Mouse (Mus musculus): ENCODE measurements at regions not wholly inside any gene's neighbourhood (a gene's known extent, or its start where the extent isn't known, plus 50 kb on each side); places are given as distances from the start of the nearest gene placed in this dataset.

DNA sequence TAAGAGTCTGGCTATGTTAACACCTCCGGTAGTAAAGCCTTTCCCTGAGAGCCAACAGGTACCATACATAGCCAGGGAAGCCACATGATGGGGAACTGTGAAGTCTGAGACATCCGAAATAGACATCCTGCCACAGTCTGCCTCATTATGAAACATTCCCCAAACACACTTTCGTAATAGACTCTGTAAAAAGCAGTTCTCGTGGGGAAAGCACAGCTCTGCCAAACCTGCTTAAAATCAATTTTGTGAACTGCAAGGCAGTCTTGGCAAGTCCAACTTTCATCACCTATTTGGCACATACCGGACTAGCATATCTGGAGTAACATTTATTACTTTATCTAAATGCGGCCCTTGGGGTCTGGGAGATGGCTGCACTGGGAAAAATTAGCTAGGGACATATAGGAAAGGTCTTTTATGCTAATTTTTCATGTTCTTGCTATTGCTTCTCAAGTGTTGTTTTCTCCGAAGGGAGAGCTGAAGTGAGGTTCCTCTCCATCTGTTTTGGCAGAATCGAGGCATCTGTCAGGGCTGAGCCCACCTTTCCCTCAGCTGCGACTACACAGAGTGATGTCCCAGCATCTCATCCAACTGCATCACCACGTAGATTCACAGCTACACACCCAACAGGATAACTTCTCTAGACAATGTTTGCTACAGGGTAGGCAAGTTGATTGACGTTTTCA lies 86.8 kb upstream of the Phactr1 start:
- H3K79me3 ChIP-seq (ENCODE audit: low read depth), result no peaks in the 10 kb centered on the region
- no peaks in the 10 kb centered on the region for H3K27me3 ChIP-seq (ENCODE audit: control insufficient read depth, insufficient read depth, insufficient read length)
- no peak overlapping the region for H3K4me3 ChIP-seq (ENCODE audit: insufficient read depth, poor library complexity, severe bottlenecking)
- no peak for TF ChIP-seq CTCF (IDR thresholded peaks at IDR 0.05; ENCODE audit: control insufficient read depth, insufficient read depth, insufficient read length)
- H3K79me2 ChIP-seq (ENCODE audit: control insufficient read depth, insufficient read depth), result no peaks in the 10 kb centered on the region
- no peak overlapping the region for H3ac ChIP-seq (ENCODE audit: control insufficient read depth, insufficient read length, low read depth)
- no peaks in the 10 kb centered on the region for H3K36me3 ChIP-seq (ENCODE audit: control insufficient read depth, insufficient read depth)

- no peak overlapping the region for H3ac ChIP-seq (ENCODE audit: control insufficient read depth, insufficient read length, low read depth)
- H3K27me3 ChIP-seq (ENCODE audit: control insufficient read depth, insufficient read depth, insufficient read length), result no peaks in the 10 kb centered on the region
- H3K36me3 ChIP-seq (ENCODE audit: control insufficient read depth, insufficient read depth), result no peaks in the 10 kb centered on the region
- H3K4me3 ChIP-seq (ENCODE audit: insufficient read depth, poor library complexity, severe bottlenecking), result no peak overlapping the region
- no peaks in the 10 kb centered on the region for H3K79me3 ChIP-seq (ENCODE audit: low read depth)
- TF ChIP-seq FOSL1 (IDR thresholded peaks at IDR 0.05; ENCODE audit: insufficient read depth, low read length, poor library complexity, severe bottlenecking) (no peak), CEBPB (IDR thresholded peaks at IDR 0.05; ENCODE audit: low read depth) (no peak), MAX (IDR thresholded peaks at IDR 0.05) (no peak), USF1 (IDR thresholded peaks at IDR 0.05; ENCODE audit: low read depth) (no peak), MYOG (IDR thresholded peaks at IDR 0.05; ENCODE audit: control insufficient read depth, extremely low read depth, insufficient read length) (no peak), CTCF (IDR thresholded peaks at IDR 0.05; ENCODE audit: control insufficient read depth, insufficient read depth, insufficient read length) (no peak), MYOD1 (IDR thresholded peaks at IDR 0.05; ENCODE audit: control insufficient read depth, insufficient read length, low read depth) (no peak)
- no peaks in the 10 kb centered on the region for H3K79me2 ChIP-seq (ENCODE audit: control insufficient read depth, insufficient read depth)
These were observed 85.2 kb upstream of the Phactr1 start for GRCm38 (mm10) chr13:42595180-42595579.

GRCm38 (mm10) chr13:42597781-42598180 lies 82.6 kb upstream of the Phactr1 start:
- Histone ChIP-seq H3K79me3 (ENCODE audit: low read depth) (no peaks in the 10 kb centered on the region), H3ac (ENCODE audit: control insufficient read depth, insufficient read length, low read depth) (no peak overlapping the region), H3K36me3 (ENCODE audit: control insufficient read depth, insufficient read depth) (no peaks in the 10 kb centered on the region), H3K4me3 (ENCODE audit: insufficient read depth, poor library complexity, severe bottlenecking) (no peak overlapping the region), H3K79me2 (ENCODE audit: control insufficient read depth, insufficient read depth) (no peaks in the 10 kb centered on the region), H3K27me3 (ENCODE audit: control insufficient read depth, insufficient read depth, insufficient read length) (no peaks in the 10 kb centered on the region)
- no peak for TF ChIP-seq FOSL1 (IDR thresholded peaks at IDR 0.05; ENCODE audit: insufficient read depth, low read length, poor library complexity, severe bottlenecking)

DNA sequence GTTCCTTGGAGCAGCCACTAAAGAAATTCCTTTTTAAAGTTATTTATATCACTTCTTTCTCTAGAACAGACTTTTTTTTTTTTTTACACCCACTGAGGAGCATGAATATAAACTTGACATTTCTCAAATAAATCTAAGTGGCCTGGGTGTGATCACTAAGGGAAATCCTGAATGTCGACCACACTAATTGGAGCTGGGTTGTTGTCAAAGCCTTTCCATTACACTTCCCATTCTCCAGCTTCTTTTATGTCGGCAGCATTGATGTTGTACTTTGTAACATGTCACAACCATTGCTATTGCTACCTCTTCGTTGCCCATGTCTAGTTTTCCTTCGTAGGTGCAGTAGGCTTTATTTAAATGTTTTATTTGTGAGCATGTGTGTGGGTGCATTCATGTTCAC lies 77.1 kb upstream of the Phactr1 start:
- TF ChIP-seq MAX (IDR thresholded peaks at IDR 0.05) (no peak), CTCF (IDR thresholded peaks at IDR 0.05; ENCODE audit: control insufficient read depth, insufficient read depth, insufficient read length) (no peak), CEBPB (IDR thresholded peaks at IDR 0.05; ENCODE audit: low read depth) (no peak), MYOD1 (IDR thresholded peaks at IDR 0.05; ENCODE audit: control insufficient read depth, insufficient read length, low read depth) (no peak), USF1 (IDR thresholded peaks at IDR 0.05; ENCODE audit: low read depth) (no peak), FOSL1 (IDR thresholded peaks at IDR 0.05; ENCODE audit: insufficient read depth, low read length, poor library complexity, severe bottlenecking) (no peak), MYOG (IDR thresholded peaks at IDR 0.05; ENCODE audit: control insufficient read depth, extremely low read depth, insufficient read length) (no peak)
- Histone ChIP-seq H3K27me3 (ENCODE audit: control insufficient read depth, insufficient read depth, insufficient read length) (peaks cover 3% of the 10 kb centered on the region), H3K36me3 (ENCODE audit: control insufficient read depth, insufficient read depth) (no peaks in the 10 kb centered on the region), H3K79me3 (ENCODE audit: low read depth) (no peaks in the 10 kb centered on the region), H3ac (ENCODE audit: control insufficient read depth, insufficient read length, low read depth) (no peak overlapping the region), H3K4me3 (ENCODE audit: insufficient read depth, poor library complexity, severe bottlenecking) (no peak overlapping the region), H3K79me2 (ENCODE audit: control insufficient read depth, insufficient read depth) (no peaks in the 10 kb centered on the region)

DNA sequence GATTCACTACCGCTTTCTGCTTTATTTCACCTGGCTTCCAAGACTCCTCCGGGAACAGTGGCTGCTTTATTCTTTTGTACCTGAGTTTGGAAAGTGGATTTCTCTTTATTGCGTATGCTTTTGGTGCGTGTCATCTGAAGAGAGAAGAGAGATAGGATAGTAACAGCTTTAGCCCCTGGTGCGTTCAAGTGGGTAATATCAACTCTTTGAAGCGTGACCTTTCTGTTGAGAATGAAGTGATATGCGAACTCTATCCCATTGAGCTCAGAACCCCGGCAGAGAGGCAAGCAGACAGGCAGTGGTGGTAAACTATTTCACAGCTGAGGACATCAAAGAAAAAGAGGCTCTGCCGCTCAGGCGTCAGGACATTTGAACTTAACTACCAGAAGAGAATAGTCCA lies 72.7 kb upstream of the Phactr1 start:
- Histone ChIP-seq H3ac (ENCODE audit: control insufficient read depth, insufficient read length, low read depth) (no peak overlapping the region), H3K79me2 (ENCODE audit: control insufficient read depth, insufficient read depth) (no peaks in the 10 kb centered on the region), H3K4me3 (ENCODE audit: insufficient read depth, poor library complexity, severe bottlenecking) (no peak overlapping the region), H3K79me3 (ENCODE audit: low read depth) (no peaks in the 10 kb centered on the region), H3K27me3 (ENCODE audit: control insufficient read depth, insufficient read depth, insufficient read length) (peaks cover 3% of the 10 kb centered on the region), H3K36me3 (ENCODE audit: control insufficient read depth, insufficient read depth) (no peaks in the 10 kb centered on the region)
- TF ChIP-seq MYOD1 (IDR thresholded peaks at IDR 0.05; ENCODE audit: control insufficient read depth, insufficient read length, low read depth) (no peak), MYOG (IDR thresholded peaks at IDR 0.05; ENCODE audit: control insufficient read depth, extremely low read depth, insufficient read length) (no peak), FOSL1 (IDR thresholded peaks at IDR 0.05; ENCODE audit: insufficient read depth, low read length, poor library complexity, severe bottlenecking) (no peak), MAX (IDR thresholded peaks at IDR 0.05) (no peak), USF1 (IDR thresholded peaks at IDR 0.05; ENCODE audit: low read depth) (no peak), CTCF (IDR thresholded peaks at IDR 0.05; ENCODE audit: control insufficient read depth, insufficient read depth, insufficient read length) (no peak), CEBPB (IDR thresholded peaks at IDR 0.05; ENCODE audit: low read depth) (no peak)

- Histone ChIP-seq H3ac (ENCODE audit: control insufficient read depth, insufficient read length, low read depth) (no peak overlapping the region), H3K27me3 (ENCODE audit: control insufficient read depth, insufficient read depth, insufficient read length) (peaks cover 3% of the 10 kb centered on the region), H3K79me2 (ENCODE audit: control insufficient read depth, insufficient read depth) (no peaks in the 10 kb centered on the region), H3K79me3 (ENCODE audit: low read depth) (no peaks in the 10 kb centered on the region), H3K4me3 (ENCODE audit: insufficient read depth, poor library complexity, severe bottlenecking) (no peak overlapping the region), H3K36me3 (ENCODE audit: control insufficient read depth, insufficient read depth) (no peaks in the 10 kb centered on the region)
- no peak for TF ChIP-seq MAX (IDR thresholded peaks at IDR 0.05)
- no peak for TF ChIP-seq CTCF (IDR thresholded peaks at IDR 0.05; ENCODE audit: control insufficient read depth, insufficient read depth, insufficient read length)
- no peak for TF ChIP-seq MYOG (IDR thresholded peaks at IDR 0.05; ENCODE audit: control insufficient read depth, extremely low read depth, insufficient read length)
- no peak for TF ChIP-seq FOSL1 (IDR thresholded peaks at IDR 0.05; ENCODE audit: insufficient read depth, low read length, poor library complexity, severe bottlenecking)
- TF ChIP-seq MYOD1 (IDR thresholded peaks at IDR 0.05; ENCODE audit: control insufficient read depth, insufficient read length, low read depth), result no peak
- no peak for TF ChIP-seq USF1 (IDR thresholded peaks at IDR 0.05; ENCODE audit: low read depth)
- no peak for TF ChIP-seq CEBPB (IDR thresholded peaks at IDR 0.05; ENCODE audit: low read depth)
These were observed 71.5 kb upstream of the Phactr1 start for GRCm38 (mm10) chr13:42608963-42609362.

Measured in C2C12 (cell line).